Mouse (Mus musculus) heart, embryonic 14.5 days (tissue): ENCODE data around the gene Gm28374. TPM values are rescaled to one million over a fixed set of nuclear protein-coding genes. Genes with fewer than 3 reads are reported as not detected.

Experiments
- ATAC-seq: fragments of 200-750 bp; cut with Nextera tagmentation; 2 replicates; pipeline ENCODE4 v1.8.0; 2017; ENCODE audit warnings: low read depth, moderate TSS enrichment; ENCODE audit not compliant: insufficient number of reproducible peaks, insufficient read depth, low FRiP score
- H3K27ac ChIP-seq, 2 experiments: fragments of 200-500 bp in 1 of 2; fragments of 300-500 bp in 1 of 2; sonication (generic) in 1 of 2; replicated peaks in 1 of 2; 2 replicates each; pipeline ENCODE4 v1.5.1; 2012 to 2014; ENCODE audit warnings: low read depth in 2 of 2, low read length in 2 of 2, control low read depth in 1 of 2, mild to moderate bottlenecking in 1 of 2, mixed read lengths in 1 of 2; ENCODE audit not compliant: control insufficient read depth in 1 of 2, insufficient read depth in 1 of 2
- H3K27me3 ChIP-seq: fragments of 300-500 bp; sonication (generic); 2 replicates; pipeline ENCODE4 v1.6.1; 2014; ENCODE audit warnings: mild to moderate bottlenecking, low read length, control low read depth; ENCODE audit not compliant: control insufficient read depth, insufficient read depth
- H3K36me3 ChIP-seq: fragments of 300-500 bp; sonication (generic); 2 replicates; pipeline ENCODE4 v1.6.1; 2014; ENCODE audit warnings: mild to moderate bottlenecking, control low read depth, low read length, mixed read lengths; ENCODE audit not compliant: control insufficient read depth, insufficient read depth
- H3K4me1 ChIP-seq, 2 experiments: fragments of 200-500 bp in 1 of 2; fragments of 300-500 bp in 1 of 2; sonication (generic) in 1 of 2; 2 replicates each; pipeline ENCODE4 v1.6.1; 2012 to 2014; ENCODE audit warnings: low read length in 2 of 2, control low read depth in 1 of 2, mixed read lengths in 1 of 2; ENCODE audit not compliant: control insufficient read depth in 2 of 2, insufficient read depth in 2 of 2
- H3K4me2 ChIP-seq: fragments of 300-500 bp; sonication (generic); 2 replicates; pipeline ENCODE4 v1.6.1; 2014; ENCODE audit warnings: mild to moderate bottlenecking, low read length
- H3K4me3 ChIP-seq, 2 experiments: fragments of 200-500 bp in 1 of 2; fragments of 300-500 bp in 1 of 2; sonication (generic) in 1 of 2; 2 replicates each; pipeline ENCODE4 v1.5.1; 2012 to 2014; ENCODE audit warnings: low read length in 2 of 2, mild to moderate bottlenecking in 2 of 2, control low read depth in 1 of 2, low read depth in 1 of 2, moderate library complexity in 1 of 2; ENCODE audit not compliant: control insufficient read depth in 1 of 2, insufficient read depth in 1 of 2
- H3K9ac ChIP-seq: fragments of 300-500 bp; sonication (generic); 2 replicates; pipeline ENCODE4 v1.6.1; 2014; ENCODE audit warnings: mild to moderate bottlenecking, low read length
- H3K9me3 ChIP-seq: fragments of 300-500 bp; sonication (generic); 2 replicates; pipeline ENCODE4 v1.6.1; 2016; ENCODE audit warnings: low read length, control low read depth; ENCODE audit not compliant: control insufficient read depth
- WGBS: fragments of 180-500 bp; shearing (Covaris S2); extraction: QIAGEN DNeasy Blood & Tissue Kit; methylation state at CpG from one replicate; pipeline ENCODE4 v1.1.7; 2014; 5-methylcytosine and 5-hydroxymethylcytosine counted together
- polyA plus RNA-seq: library from polyadenylated mRNA; unstranded; fragments of >200 nt; fragmentation: Nextera tagmentation; extraction: Ambion mirVana; gene quantifications from 2 replicates; pipeline ENCODE4 v1.2.1, GENCODE M21; 2014

Gene Gm28374
- polyA plus RNA-seq, 1 experiment from 2014 or later, result 0.47 TPM

DNA sequence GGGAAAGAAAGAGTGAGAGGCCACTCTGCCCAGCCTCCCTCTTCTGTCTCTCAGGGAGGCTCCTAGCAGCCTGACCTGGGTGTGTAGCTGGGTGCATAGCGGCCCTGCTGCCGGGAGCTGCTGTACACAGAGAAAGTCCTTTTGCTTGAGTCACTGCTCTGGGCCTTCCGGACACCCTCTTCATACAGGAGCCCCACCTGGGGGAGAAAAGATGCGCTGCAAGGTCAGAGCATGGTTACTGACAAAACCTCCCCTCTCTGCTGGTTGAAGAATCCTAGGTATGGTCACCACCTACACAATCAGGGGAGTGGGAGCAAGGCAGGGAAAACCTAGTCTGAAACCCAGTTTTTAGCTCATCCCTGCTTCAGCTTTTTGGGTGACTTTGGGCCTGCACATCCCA lies 13.1 kb downstream of the Gm28374 start:
- Histone ChIP-seq H3K9ac (no peak overlapping the region), H3K36me3 (peaks cover 45% of the 10 kb centered on the region), H3K4me2 (no peak overlapping the region), H3K4me3 (no peak overlapping the region), H3K27me3 (no peaks in the 10 kb centered on the region), H3K9me3 (no peaks in the 10 kb centered on the region), H3K27ac (no peak overlapping the region), H3K4me1 (peaks cover 15 to 22% of the 10 kb centered on the region in 2 experiments)
- WGBS, result 76% methylated on average over 4 of the region's 4 CpGs
- no peak for ATAC-seq

DNA sequence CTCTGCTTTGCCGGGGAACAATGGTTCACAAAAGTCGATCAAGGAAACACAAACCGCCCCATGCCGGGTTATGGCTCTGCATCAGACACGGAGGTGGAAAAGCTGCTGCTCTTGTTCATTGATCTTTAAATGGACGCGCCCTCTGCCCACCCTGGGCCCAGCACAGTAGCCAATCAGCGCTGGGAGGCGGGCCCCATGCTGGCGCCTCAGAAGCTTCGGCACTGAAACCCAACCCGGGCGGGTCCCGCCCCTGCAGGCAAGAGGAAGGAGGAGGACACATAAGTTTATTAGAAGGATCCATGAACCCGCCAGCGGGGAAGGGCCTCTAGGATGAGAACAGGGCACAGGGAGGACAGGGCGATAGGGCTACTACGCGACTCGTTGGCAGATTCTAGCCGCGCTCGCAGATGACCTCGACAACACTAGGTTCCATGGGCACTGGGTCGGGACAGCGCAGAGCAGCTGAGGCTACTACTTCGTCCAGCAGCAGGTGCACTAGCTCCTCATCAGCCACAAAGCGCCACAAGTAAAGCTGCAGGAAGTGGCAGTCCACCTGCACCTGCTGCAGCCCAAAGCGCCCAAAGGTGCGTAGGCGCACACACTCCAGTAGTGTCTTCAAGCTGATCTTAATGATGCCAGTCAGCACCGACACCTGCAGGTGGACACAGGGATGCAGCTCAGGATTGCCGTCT lies 14.2 kb downstream of the Gm28374 start, which contains the start of gene Tm7sf2:
Tm7sf2 (minus strand) TSS at position 650 of the 692 bp plus-strand sequence.
- no peaks in the 10 kb centered on the region for H3K9me3 ChIP-seq
- ATAC-seq, result peak; percentile 72
- peak within 1 kb of the TSS; percentile 96 for H3K4me2 ChIP-seq
- peaks cover 38% of the 10 kb centered on the region for H3K36me3 ChIP-seq
- H3K27me3 ChIP-seq, result no peaks in the 10 kb centered on the region
- H3K4me1 ChIP-seq, result peaks cover 15 to 23% of the 10 kb centered on the region in 2 experiments
- H3K4me3 ChIP-seq, result peak within 1 kb of the TSS; percentile 43 to 49
- WGBS, result 12% methylated on average over 33 of the region's 33 CpGs
- peak within 1 kb of the TSS; percentile 39 to 58 for H3K27ac ChIP-seq
- peak within 1 kb of the TSS; percentile 65 for H3K9ac ChIP-seq

- Histone ChIP-seq H3K4me1 (peaks cover 20 to 30% of the 10 kb centered on the region in 2 experiments), H3K27ac (peak overlapping the region; percentile 39 to 58), H3K4me3 (peak overlapping the region; percentile 43 to 49), H3K36me3 (peaks cover 34% of the 10 kb centered on the region), H3K27me3 (no peaks in the 10 kb centered on the region), H3K9ac (peak overlapping the region; percentile 65), H3K4me2 (peak overlapping the region; percentile 96), H3K9me3 (no peaks in the 10 kb centered on the region)
- ATAC-seq, result peak; percentile 49; the same call in 1 of the 2 replicates
- 1% methylated on average over 30 of the region's 30 CpGs for WGBS
Measured at GRCm38 (mm10) chr19:6067011-6067723, 14.9 kb downstream of the Gm28374 start.

DNA sequence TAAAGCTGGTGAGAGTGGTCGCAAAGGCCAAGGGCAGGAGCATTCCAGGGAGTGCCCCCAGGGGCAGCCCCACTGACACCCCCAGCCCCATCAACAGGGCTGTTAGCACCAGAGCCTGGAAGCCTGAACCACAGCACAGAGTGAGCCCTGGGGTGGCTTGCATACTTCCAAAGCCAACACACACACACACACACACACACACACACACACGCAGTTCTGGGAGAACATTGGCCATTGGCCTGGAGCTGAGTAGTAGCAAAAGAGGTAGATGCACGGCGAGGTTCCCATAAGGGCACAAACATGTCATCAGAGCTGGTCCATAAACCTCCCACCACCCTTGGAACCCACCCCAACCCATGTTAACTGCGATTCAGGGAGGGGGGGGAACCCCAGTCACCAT lies 15.5 kb downstream of the Gm28374 start:
- Histone ChIP-seq H3K9me3 (no peaks in the 10 kb centered on the region), H3K4me1 (peaks cover 22 to 35% of the 10 kb centered on the region in 2 experiments), H3K9ac (peak overlapping the region; percentile 65), H3K4me3 (peak overlapping the region; percentile 43 to 49), H3K27ac (peak overlapping the region in 1 of 2 experiments; percentile 39; a peak in 1 of 4 replicates), H3K4me2 (peak overlapping the region; percentile 96), H3K36me3 (peaks cover 33% of the 10 kb centered on the region), H3K27me3 (no peaks in the 10 kb centered on the region)
- no peak for ATAC-seq
- WGBS, result 42% methylated on average over 5 of the region's 5 CpGs

GRCm38 (mm10) chr19:6063081-6063480 lies 19.0 kb downstream of the Gm28374 start:
- Histone ChIP-seq H3K4me1 (peaks cover 21 to 42% of the 10 kb centered on the region in 2 experiments), H3K9me3 (no peaks in the 10 kb centered on the region), H3K27me3 (no peaks in the 10 kb centered on the region), H3K4me3 (no peak overlapping the region), H3K9ac (no peak overlapping the region), H3K27ac (no peak overlapping the region), H3K36me3 (peaks cover 18% of the 10 kb centered on the region), H3K4me2 (no peak overlapping the region)
- WGBS, result 92% methylated on average over 6 of the region's 6 CpGs
- no peak for ATAC-seq

GRCm38 (mm10) chr19:6062418-6062817 lies 19.6 kb downstream of the Gm28374 start:
- Histone ChIP-seq H3K4me2 (peak overlapping the region; percentile 98), H3K9ac (peak overlapping the region; percentile 96), H3K9me3 (no peaks in the 10 kb centered on the region), H3K4me3 (peak overlapping the region; percentile 70 to 91), H3K27ac (peak overlapping the region in 1 of 2 experiments; percentile 94; a peak in 1 of 4 replicates), H3K4me1 (peaks cover 18 to 37% of the 10 kb centered on the region in 2 experiments), H3K36me3 (peaks cover 18% of the 10 kb centered on the region), H3K27me3 (no peaks in the 10 kb centered on the region)
- 65% methylated on average over 5 of the region's 5 CpGs for WGBS
- no peak for ATAC-seq

- Histone ChIP-seq H3K9ac (peak overlapping the region; percentile 96), H3K36me3 (peaks cover 18% of the 10 kb centered on the region), H3K4me2 (peak overlapping the region; percentile 98), H3K27ac (peak overlapping the region; percentile 81 to 94), H3K4me3 (peak overlapping the region; percentile 70 to 91), H3K4me1 (peaks cover 12 to 33% of the 10 kb centered on the region in 2 experiments), H3K9me3 (no peaks in the 10 kb centered on the region), H3K27me3 (no peaks in the 10 kb centered on the region)
- no peak for ATAC-seq
- 2% methylated on average over 44 of the region's 44 CpGs for WGBS
Measured at GRCm38 (mm10) chr19:6061641-6062302, 20.3 kb downstream of the Gm28374 start.
